Mouse (Mus musculus) liver, adult 2 months (tissue): Measurements from ENCODE around the gene Maff. TPM values are rescaled to one million over a fixed set of nuclear protein-coding genes. Genes with fewer than 3 reads are reported as not detected.
A peak's percentile ranks its signal among the peaks of the same experiment; 100 is the strongest.

ENCODE experiments used
- DNase-seq: peaks from one replicate; pipeline ENCODE4 v3.0.0-alpha.2; 2011; ENCODE audit warnings: low read depth, low spot score; ENCODE audit errors: extremely low read depth
- H3K27ac ChIP-seq: fragments of 200-500 bp; replicated peaks from 2 replicates; pipeline ENCODE4 v1.5.1; 2012; ENCODE audit warnings: low read depth, mild to moderate bottlenecking, control low read depth, inconsistent platforms, low read length; ENCODE audit not compliant: insufficient read depth
- H3K27me3 ChIP-seq: fragments of 200-500 bp; 2 replicates; pipeline ENCODE4 v1.6.1; 2012; ENCODE audit warnings: mild to moderate bottlenecking, moderate library complexity, low read length, inconsistent platforms; ENCODE audit not compliant: control insufficient read depth, insufficient read depth
- H3K36me3 ChIP-seq: fragments of 200-500 bp; 2 replicates; pipeline ENCODE4 v1.6.1; 2012; ENCODE audit warnings: low read length, inconsistent platforms; ENCODE audit not compliant: control insufficient read depth, insufficient read depth
- H3K4me1 ChIP-seq: fragments of 200-500 bp; 2 replicates; pipeline ENCODE4 v1.6.1; 2011; ENCODE audit warnings: low read length; ENCODE audit not compliant: control insufficient read depth, insufficient read depth
- H3K4me3 ChIP-seq: fragments of 200-500 bp; 2 replicates; pipeline ENCODE4 v1.5.1; 2011; ENCODE audit warnings: low read depth, mild to moderate bottlenecking, control low read depth, low read length, moderate library complexity; ENCODE audit not compliant: insufficient read depth
- H3K79me2 ChIP-seq: fragments of 200-500 bp; 2 replicates; pipeline ENCODE4 v1.6.1; 2012; ENCODE audit warnings: inconsistent platforms, mild to moderate bottlenecking, low read length, moderate library complexity; ENCODE audit not compliant: control insufficient read depth, insufficient read depth
- H3K9ac ChIP-seq: fragments of 200-500 bp; 2 replicates; pipeline ENCODE4 v1.6.1; 2012; ENCODE audit warnings: low read depth, mild to moderate bottlenecking, control low read depth, inconsistent platforms, low read length
- CTCF ChIP-seq: fragments of 200-500 bp; IDR thresholded peaks from 2 replicates; pipeline ENCODE4 v1.5.1; 2011; ENCODE audit warnings: low read depth, low read length, control low read depth
- POLR2A ChIP-seq: fragments of 200-500 bp; IDR thresholded peaks from 2 replicates; pipeline ENCODE4 v1.6.1; 2011; ENCODE audit warnings: low read length, control low read depth; ENCODE audit not compliant: insufficient read depth; ENCODE audit errors: extremely low read depth
- WGBS: fragments of 180-500 bp; shearing (Covaris S2); methylation state at CpG from one replicate; pipeline ENCODE4 v1.1.7; 2018; 5-methylcytosine and 5-hydroxymethylcytosine counted together
- polyA plus RNA-seq: library from polyadenylated mRNA; depleted of rRNA; stranded (reverse); fragments of >200 nt; gene quantifications from 2 replicates; pipeline ENCODE4 v1.2.3, GENCODE M21; 2012
- total RNA-seq: library from RNA; depleted of rRNA; stranded (reverse); fragments of >200 nt; gene quantifications from 2 replicates; pipeline ENCODE4 v1.2.3, GENCODE M21; 2014

The Maff gene
- total and polyA plus RNA-seq, 2 experiments, result 0.89 to 8.5 TPM

- peak; percentile 59 for DNase-seq
- Histone ChIP-seq H3K79me2 (peaks cover 11% of the 10 kb centered on the region; the same call in 1 of the 2 replicates), H3K36me3 (no peaks in the 10 kb centered on the region), H3K4me1 (no peaks in the 10 kb centered on the region), H3K4me3 (no peak overlapping the region), H3K27ac (no peak overlapping the region), H3K27me3 (no peaks in the 10 kb centered on the region), H3K9ac (no peak overlapping the region)
- TF ChIP-seq CTCF, result peak; percentile 97
- TF ChIP-seq POLR2A, result no peak
- WGBS, result 59% methylated on average over 22 of the region's 23 CpGs
Measured at GRCm38 (mm10) chr15:79380468-79381444, 34.3 kb downstream of the Maff start.

- H3K79me2 ChIP-seq, result peaks cover 11% of the 10 kb centered on the region; the same call in 1 of the 2 replicates
- H3K9ac ChIP-seq, result no peak overlapping the region
- no peaks in the 10 kb centered on the region for H3K27me3 ChIP-seq
- WGBS, result 91% methylated on average over 9 of the region's 9 CpGs
- no peak for DNase-seq
- H3K27ac ChIP-seq, result no peak overlapping the region
- H3K36me3 ChIP-seq, result no peaks in the 10 kb centered on the region
- TF ChIP-seq CTCF (no peak), POLR2A (no peak)
- H3K4me3 ChIP-seq, result no peak overlapping the region
- no peaks in the 10 kb centered on the region for H3K4me1 ChIP-seq
Measured at GRCm38 (mm10) chr15:79381644-79382043, 35.2 kb downstream of the Maff start.

GRCm38 (mm10) chr15:79387081-79387480, 40.7 kb downstream of the Maff start:
- WGBS, result 54% methylated on average over 6 of the region's 6 CpGs
- no peak overlapping the region for H3K4me3 ChIP-seq
- no peaks in the 10 kb centered on the region for H3K36me3 ChIP-seq
- H3K4me1 ChIP-seq, result peaks cover 36% of the 10 kb centered on the region
- no peak for DNase-seq
- peak overlapping the region; percentile 6; the same call in 1 of the 2 replicates for H3K9ac ChIP-seq
- TF ChIP-seq CTCF (no peak), POLR2A (no peak)
- H3K27me3 ChIP-seq, result no peaks in the 10 kb centered on the region
- H3K27ac ChIP-seq, result peak overlapping the region; percentile 97
- H3K79me2 ChIP-seq, result peaks cover 5% of the 10 kb centered on the region; the same call in 1 of the 2 replicates

GRCm38 (mm10) chr15:79387611-79388010, 41.2 kb downstream of the Maff start:
- peak overlapping the region; percentile 97 for H3K27ac ChIP-seq
- WGBS, result 26% methylated on average over 7 of the region's 7 CpGs
- H3K4me1 ChIP-seq, result peaks cover 41% of the 10 kb centered on the region

GRCm38 (mm10) chr15:79388171-79388570, 41.8 kb downstream of the Maff start:
- no peaks in the 10 kb centered on the region for H3K27me3 ChIP-seq
- peak overlapping the region; percentile 97 for H3K27ac ChIP-seq
- peaks cover 5% of the 10 kb centered on the region; the same call in 1 of the 2 replicates for H3K79me2 ChIP-seq
- DNase-seq, result peak; percentile 98
- H3K36me3 ChIP-seq, result no peaks in the 10 kb centered on the region
- H3K4me1 ChIP-seq, result peaks cover 47% of the 10 kb centered on the region
- WGBS, result 26% methylated on average over 6 of the region's 6 CpGs
- H3K9ac ChIP-seq, result peak overlapping the region; percentile 53
- no peak overlapping the region for H3K4me3 ChIP-seq
- TF ChIP-seq CTCF, result no peak
- no peak for TF ChIP-seq POLR2A

More at GRCm38 (mm10) chr15:79387611-79388010, 41.2 kb downstream of the Maff start:
- H3K27me3 ChIP-seq, result no peaks in the 10 kb centered on the region
- H3K79me2 ChIP-seq, result peaks cover 5% of the 10 kb centered on the region; the same call in 1 of the 2 replicates
- peak; percentile 93 for DNase-seq
- no peak overlapping the region for H3K4me3 ChIP-seq
- no peak for TF ChIP-seq CTCF
- 0 out of 2 replicates have a peak overlapping the region, but pooled peaks have one; percentile 53 for H3K9ac ChIP-seq
- H3K36me3 ChIP-seq, result no peaks in the 10 kb centered on the region
